Comparison of ENCODE assay signal across 14 mouse cellular contexts in the genomic region with DNA sequence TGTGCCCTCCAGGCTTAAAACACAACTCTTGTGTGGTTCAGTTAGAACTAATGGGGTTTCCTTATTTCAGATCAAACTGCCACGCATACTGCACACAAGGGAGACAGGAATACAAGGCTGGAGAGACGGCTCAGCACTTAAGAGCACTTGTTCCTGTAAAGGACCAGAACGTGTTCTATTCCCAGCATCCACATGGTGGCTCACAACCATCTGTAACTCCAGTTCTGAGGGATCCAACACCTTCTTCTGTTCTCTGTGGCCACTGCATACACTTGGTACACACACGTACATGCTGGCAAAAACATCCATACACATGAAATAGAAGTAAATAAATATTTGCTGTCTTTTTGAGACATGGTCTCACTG. TPM values are rescaled to one million over a fixed set of nuclear protein-coding genes. Genes with fewer than 3 reads are reported as not detected.
A peak's percentile ranks its signal among the peaks of the same experiment; 100 is the strongest.
DNase-seq lines count a peak whose midpoint lies in the region; ATAC-seq and TF ChIP-seq lines count a peak whose summit lies in the region.
"Had no signal": no experiment of that assay in that cellular context is flagged by ENCODE, and none has a peak within 500 bp of the region (broad histone marks: within the 10 kb centered on the region; RNA-seq: fewer than 3 reads in every experiment).

No protein-coding gene starts in this region.

- peak; percentile 40; the same call in 1 of the 2 replicates for TF ChIP-seq CTCF in forebrain, postnatal 0 days (IDR thresholded peaks at IDR 0.05; ENCODE audit: low read depth)

- intact Hi-C loops in left cerebral cortex, postnatal 10 days (cut with DNase I), result no loop called here

- WGBS in forebrain, postnatal 0 days, result 59% methylated on average over 4 of the region's 4 CpGs
- 69% methylated on average over 4 of the region's 4 CpGs for WGBS in forebrain, embryonic 13.5 days

- DNase-seq in forebrain, postnatal 0 days, result peak; percentile 39
- peak; percentile 29 to 32 for DNase-seq in left cerebral cortex, adult 18-20 months (ENCODE audit: low spot score in 2 of 2)
- no peak for DNase-seq in left cerebral cortex, postnatal 10 days (ENCODE audit: extremely low spot score in 1 of 2, low spot score in 2 of 2)
- peak; percentile 32 to 46 for DNase-seq in right cerebral cortex, postnatal 10 days (ENCODE audit: low spot score in 2 of 2)
- no peak for DNase-seq in right cerebral cortex, postnatal 4 days
- peak; percentile 48 for DNase-seq in telencephalon, adult 2 months (ENCODE audit: low read depth, low spot score)
- no peak for DNase-seq in urinary bladder, postnatal 25 days (ENCODE audit: low spot score)
- DNase-seq: cerebellum, adult 11-12 months; liver, postnatal 0 days; thymus, postnatal 14 days had no signal

- H3K4me2 ChIP-seq in forebrain, postnatal 0 days (ENCODE audit: low read depth), result no peak overlapping the region
- H3K4me2 ChIP-seq in forebrain, embryonic 13.5 days, result no peak overlapping the region
- H3K4me2 ChIP-seq: forebrain, embryonic 15.5 days; hindbrain, embryonic 14.5 days; neural tube, embryonic 12.5 days had no signal

- H3K27me3 ChIP-seq in forebrain, postnatal 0 days (ENCODE audit: insufficient read depth, low read length), result no peaks in the 10 kb centered on the region; the same call in 1 of the 2 replicates
- H3K27me3 ChIP-seq in forebrain, embryonic 13.5 days, result no peaks in the 10 kb centered on the region
- H3K27me3 ChIP-seq: forebrain, embryonic 15.5 days; neural tube, embryonic 12.5 days had no signal

- H3K36me3 ChIP-seq in forebrain, postnatal 0 days (ENCODE audit: insufficient read depth), result no peaks in the 10 kb centered on the region
- H3K36me3 ChIP-seq in forebrain, embryonic 13.5 days (ENCODE audit: poor library complexity, severe bottlenecking), result no peaks in the 10 kb centered on the region
- H3K36me3 ChIP-seq: forebrain, embryonic 15.5 days; neural tube, embryonic 12.5 days had no signal

- H3K4me3 ChIP-seq in forebrain, postnatal 0 days (ENCODE audit: low read depth, low read length), result no peak overlapping the region
- no peak overlapping the region for H3K4me3 ChIP-seq in forebrain, embryonic 13.5 days
- H3K4me3 ChIP-seq: forebrain, embryonic 15.5 days; neural tube, embryonic 12.5 days had no signal

- no peaks in the 10 kb centered on the region for H3K9me3 ChIP-seq in forebrain, postnatal 0 days (ENCODE audit: low read length)
- no peaks in the 10 kb centered on the region for H3K9me3 ChIP-seq in forebrain, embryonic 13.5 days (replicated peaks)
- H3K9me3 ChIP-seq: forebrain, embryonic 15.5 days; neural tube, embryonic 12.5 days had no signal

- no peak for ATAC-seq in forebrain, postnatal 0 days
- no peak for ATAC-seq in forebrain, embryonic 13.5 days
- ATAC-seq: forebrain, embryonic 15.5 days; liver, postnatal 0 days had no signal

- no peak overlapping the region for H3K9ac ChIP-seq in forebrain, postnatal 0 days
- H3K9ac ChIP-seq in forebrain, embryonic 13.5 days, result no peak overlapping the region
- H3K9ac ChIP-seq: forebrain, embryonic 15.5 days; hindbrain, embryonic 14.5 days; liver, postnatal 0 days; neural tube, embryonic 12.5 days had no signal

- no peak overlapping the region for H3K27ac ChIP-seq in forebrain, postnatal 0 days (ENCODE audit: low read depth, low read length)
- no peak overlapping the region for H3K27ac ChIP-seq in forebrain, embryonic 13.5 days
- H3K27ac ChIP-seq: forebrain, embryonic 15.5 days; hindbrain, embryonic 14.5 days; neural tube, embryonic 12.5 days had no signal

- H3K4me1 ChIP-seq in forebrain, postnatal 0 days (ENCODE audit: insufficient read depth), result no peaks in the 10 kb centered on the region
- no peaks in the 10 kb centered on the region for H3K4me1 ChIP-seq in forebrain, embryonic 13.5 days
- H3K4me1 ChIP-seq: forebrain, embryonic 15.5 days; neural tube, embryonic 12.5 days had no signal

RNA-seq across cellular contexts. Expression of a gene that starts 16.7 kb away (rescaled TPM):
- 3.8 and 4.0 TPM in 2 replicates for total RNA-seq in forebrain, postnatal 0 days (2014; rRNA removed)
- 5.3 and 5.8 TPM in 2 replicates for polyA plus RNA-seq in forebrain, postnatal 0 days (2015; fragmentation: Nextera tagmentation; extraction: Ambion mirVana)
- polyA plus RNA-seq in forebrain, embryonic 13.5 days (2015; fragmentation: Nextera tagmentation; extraction: Ambion mirVana), result 2.9 and 3.2 TPM in 2 replicates
- 10 to 100 TPM in 1 of 2 experiments, 1 to 10 TPM in 1; 9.6 to 10.2 TPM for total RNA-seq in left cerebral cortex, adult 18-20 months (2021)
- 1 to 10 TPM; 3.1 to 3.8 TPM for total RNA-seq in left cerebral cortex, postnatal 10 days (2021)

RNA-seq across cellular contexts. Expression of a gene that starts 43.5 kb away (rescaled TPM):
- total RNA-seq in forebrain, postnatal 0 days (2014; rRNA removed), result 19.5 and 23.6 TPM in 2 replicates
- 19.5 and 26.5 TPM in 2 replicates for polyA plus RNA-seq in forebrain, postnatal 0 days (2015; fragmentation: Nextera tagmentation; extraction: Ambion mirVana)
- 41.2 and 42.5 TPM in 2 replicates for polyA plus RNA-seq in forebrain, embryonic 13.5 days (2015; fragmentation: Nextera tagmentation; extraction: Ambion mirVana)
- total RNA-seq in left cerebral cortex, adult 18-20 months (2021), result 10 to 100 TPM; 30.4 to 30.6 TPM
- 10 to 100 TPM; 36.2 to 37.0 TPM for total RNA-seq in left cerebral cortex, postnatal 10 days (2021)

Comparison
In these comparisons a context has a peak if more than half of its experiments do, and no peak if none do; other contexts are left out.
1. DNase-seq: peak in forebrain, postnatal 0 days (single experiment), left cerebral cortex, adult 18-20 months (2 of 2), right cerebral cortex, postnatal 10 days (2 of 2) and telencephalon, adult 2 months (single experiment); none in left cerebral cortex, postnatal 10 days (0 of 2), right cerebral cortex, postnatal 4 days (single experiment) and urinary bladder, postnatal 25 days (single experiment).